Mouse (Mus musculus) layer of hippocampus, adult 9-11 months (tissue): ENCODE measurements at regions not wholly inside any gene's neighbourhood (a gene's known extent, or its start where the extent isn't known, plus 50 kb on each side); places are given as distances from the start of the nearest gene placed in this dataset.
A peak's percentile ranks its signal among the peaks of the same experiment; 100 is the strongest.

Experiments used
- DNase-seq: peaks from one replicate; pipeline ENCODE4 v3.0.0; 2022

DNA sequence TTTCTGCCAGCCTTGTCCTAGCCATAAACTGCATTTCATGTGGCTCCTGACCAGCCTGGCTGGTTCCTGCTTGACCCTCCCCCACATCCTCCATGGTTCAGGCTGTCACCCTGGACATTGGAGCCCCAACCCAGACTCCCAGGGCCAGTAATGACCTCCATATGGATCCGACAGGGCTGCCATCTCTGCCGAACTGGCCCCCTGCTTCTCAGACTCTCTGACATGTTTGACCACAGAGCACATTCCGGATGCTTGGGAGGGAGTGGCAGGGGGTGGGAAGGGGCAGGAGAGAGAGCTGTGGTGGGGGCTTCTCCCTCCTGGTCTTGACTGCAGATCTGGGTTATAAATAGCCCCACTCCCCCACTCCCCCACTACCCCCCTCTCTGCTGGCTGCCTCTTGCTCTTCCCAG lies 59.0 kb upstream of the Actrt2 start:
- DNase-seq = no peak

DNA sequence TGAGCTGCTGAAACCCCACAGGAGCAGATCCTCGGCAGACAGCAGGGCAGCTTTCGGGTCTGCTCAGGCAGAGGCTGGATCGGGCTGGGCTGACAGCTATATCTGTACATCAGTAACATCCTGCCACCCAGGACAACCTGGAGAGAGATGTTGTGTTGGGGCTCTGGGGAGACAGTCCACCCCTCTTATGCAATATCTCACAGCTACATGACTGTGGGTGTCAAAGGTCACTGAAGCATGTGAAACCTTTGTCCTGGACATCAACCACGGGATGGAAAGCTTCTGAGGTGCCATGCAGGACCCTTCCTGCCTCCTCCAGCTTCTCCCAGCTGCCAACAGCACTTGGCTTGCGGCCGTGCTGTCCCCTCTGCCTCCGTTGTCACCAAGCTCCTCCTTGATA lies 60.3 kb upstream of the Actrt2 start:
- DNase-seq = no peak

DNA sequence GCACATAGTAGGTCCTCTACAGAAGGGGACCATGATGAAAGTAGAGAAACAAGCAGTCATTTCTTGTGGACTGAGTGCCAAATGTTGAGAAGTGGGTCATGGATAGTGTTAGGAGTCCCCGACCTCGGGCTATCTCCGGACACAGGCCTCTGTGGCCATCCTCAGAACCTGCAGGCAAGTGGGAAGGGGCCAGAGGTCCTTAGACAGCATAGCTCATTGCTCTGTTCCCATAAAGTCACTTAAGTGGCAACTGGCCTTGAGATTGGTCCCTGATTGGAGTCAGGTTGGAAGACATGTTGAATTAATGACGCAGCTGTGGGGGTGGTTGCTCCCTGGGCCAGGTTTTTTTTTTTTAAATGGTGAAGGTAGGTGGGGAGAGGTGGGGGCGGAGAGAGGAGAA lies 63.0 kb upstream of the Actrt2 start:
- no peak for DNase-seq

DNA sequence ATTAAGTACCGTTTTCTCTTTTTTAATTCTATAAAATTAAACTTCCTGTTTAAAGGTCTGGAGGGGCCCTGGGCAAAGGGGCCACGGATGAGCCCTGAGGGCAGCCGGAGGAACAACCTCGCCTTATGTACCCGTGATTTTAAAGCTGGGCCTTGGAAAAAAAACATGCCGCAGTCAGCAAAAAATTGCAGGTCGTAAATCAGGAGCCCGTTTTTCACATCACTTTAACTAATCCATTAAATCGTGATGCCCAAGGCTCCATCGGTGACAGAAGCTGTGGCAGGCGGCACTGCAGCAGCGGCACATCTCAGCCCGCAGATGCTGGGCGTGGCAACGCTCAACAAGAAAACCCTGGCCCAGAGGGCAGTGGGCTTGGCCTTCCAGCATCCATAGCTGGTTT lies 63.7 kb upstream of the Actrt2 start:
- DNase-seq = no peak

DNA sequence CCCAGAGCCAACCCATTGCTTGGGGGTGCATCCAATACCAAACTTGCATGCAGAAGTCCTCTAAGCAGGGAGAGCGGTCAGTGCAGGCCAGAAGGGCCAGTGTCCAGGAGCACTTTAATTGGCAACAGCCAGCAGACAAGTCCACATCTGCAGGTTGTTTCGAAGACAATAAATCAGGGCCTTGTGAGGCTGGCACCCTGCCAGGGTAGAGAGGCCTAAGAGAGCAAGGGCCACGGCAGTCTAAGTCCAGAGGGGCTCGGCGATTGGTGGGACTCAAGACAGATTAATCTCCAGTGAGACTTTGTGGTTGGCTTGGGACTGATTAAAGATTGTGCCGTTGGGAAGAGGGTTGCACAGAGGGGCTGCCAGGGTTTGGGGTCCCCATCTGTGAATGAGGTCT lies 68.4 kb upstream of the Actrt2 start:
- no peak for DNase-seq

DNA sequence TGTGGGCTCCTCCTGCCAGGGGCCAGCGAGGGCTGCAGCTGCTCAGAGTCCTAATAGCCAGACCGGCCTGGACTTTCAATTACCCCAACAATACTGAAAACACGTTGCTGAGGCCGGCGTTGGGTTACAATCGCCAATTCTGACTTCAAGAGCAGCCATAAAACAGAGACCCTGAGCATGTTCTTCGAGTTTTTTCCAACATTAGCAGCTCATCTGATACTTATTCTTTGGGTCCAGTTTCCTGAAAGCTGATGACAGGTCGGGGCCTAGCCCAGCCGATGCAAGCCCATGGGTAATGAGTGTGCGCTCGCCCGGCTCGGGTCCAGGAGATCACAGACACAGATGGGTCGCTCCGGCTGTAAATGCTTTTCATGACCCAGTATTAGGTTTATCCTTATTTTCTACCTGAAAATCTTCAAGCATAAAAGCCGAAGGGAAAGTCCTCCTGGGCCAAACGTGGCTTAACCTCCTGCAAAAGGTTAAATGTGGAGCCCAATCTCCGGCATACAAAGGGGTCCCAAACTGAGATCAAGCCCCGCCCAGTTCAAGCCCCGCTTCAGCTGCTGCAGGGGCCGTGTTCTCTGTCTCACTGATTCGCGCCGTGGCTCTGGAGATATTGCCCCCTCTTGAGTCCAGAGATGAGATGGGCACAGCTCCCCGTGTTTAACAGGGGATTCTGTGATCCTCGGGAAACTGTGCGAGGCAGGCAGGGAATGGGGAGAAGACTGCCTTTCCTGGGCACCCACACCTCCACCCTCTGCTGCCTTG lies 73.6 kb upstream of the Actrt2 start:
- no peak for DNase-seq

DNA sequence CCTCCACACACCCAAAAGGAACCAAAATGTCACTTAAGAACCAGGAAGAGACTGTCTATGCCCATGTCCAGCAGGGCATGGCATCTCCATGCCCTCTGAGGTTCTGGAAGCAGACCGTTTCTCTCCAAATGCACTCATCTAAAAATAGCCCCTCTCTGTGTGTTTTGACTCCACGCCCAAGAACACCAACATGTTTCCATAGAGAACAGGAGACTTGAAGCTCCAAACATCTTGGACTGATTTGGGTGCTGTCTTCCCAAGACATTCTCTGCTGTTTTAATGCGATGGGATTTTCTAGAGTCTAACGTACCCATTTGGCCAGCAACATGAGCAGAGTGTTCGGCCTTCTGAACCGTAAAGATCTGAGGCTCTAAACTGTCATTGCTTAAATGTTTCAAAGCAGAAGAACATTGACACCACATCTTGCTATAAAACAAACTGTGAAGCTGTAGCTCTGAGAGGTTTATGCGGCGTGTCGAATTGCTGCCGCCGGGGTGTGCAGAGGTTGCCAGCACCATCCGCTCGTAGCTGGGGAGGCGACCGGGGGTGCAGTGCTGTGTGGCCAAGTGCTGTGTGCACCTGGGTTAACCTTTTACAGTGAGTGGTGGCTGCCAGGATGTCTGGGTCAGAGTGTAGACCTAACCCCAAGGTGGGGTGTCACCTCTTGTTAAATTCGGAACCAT lies 78.8 kb upstream of the Actrt2 start:
- no peak for DNase-seq

DNA sequence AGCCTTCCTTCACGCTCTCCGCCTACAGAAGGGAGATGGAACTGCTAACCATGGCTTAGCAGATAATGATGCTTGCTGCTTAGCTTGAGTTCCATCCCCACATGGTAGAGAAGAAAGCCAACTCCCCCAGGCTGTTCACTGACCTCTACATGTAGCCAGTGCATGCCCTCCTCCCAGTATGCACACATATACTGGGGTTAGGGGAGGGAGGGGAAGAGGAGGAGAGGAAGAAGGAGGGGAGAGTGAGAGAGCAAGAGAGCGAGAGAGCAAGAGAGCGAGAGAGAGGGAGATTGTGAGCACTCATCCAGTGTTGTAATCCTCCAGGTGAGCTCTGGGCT lies 79.3 kb upstream of the Actrt2 start:
- no peak for DNase-seq

DNA sequence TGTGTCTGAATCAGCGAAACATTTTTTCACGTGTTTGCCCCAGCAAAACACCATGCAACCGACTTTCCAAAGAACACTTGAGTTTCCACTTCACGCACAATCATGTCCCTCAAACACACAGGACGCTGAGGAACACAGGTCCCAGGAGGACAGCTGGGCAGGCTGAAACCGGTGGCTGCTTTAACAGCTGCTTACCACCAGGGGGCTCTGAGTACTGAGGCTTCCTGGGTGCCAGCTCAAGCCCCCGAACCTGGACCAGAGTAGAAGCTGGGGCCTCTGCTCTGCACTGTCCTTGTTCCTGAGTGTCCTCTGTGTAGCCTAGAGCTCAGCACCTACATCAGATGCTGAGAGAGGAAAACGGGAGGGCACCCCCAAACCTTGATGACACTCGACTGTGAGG lies 81.5 kb upstream of the Actrt2 start:
- no peak for DNase-seq

DNA sequence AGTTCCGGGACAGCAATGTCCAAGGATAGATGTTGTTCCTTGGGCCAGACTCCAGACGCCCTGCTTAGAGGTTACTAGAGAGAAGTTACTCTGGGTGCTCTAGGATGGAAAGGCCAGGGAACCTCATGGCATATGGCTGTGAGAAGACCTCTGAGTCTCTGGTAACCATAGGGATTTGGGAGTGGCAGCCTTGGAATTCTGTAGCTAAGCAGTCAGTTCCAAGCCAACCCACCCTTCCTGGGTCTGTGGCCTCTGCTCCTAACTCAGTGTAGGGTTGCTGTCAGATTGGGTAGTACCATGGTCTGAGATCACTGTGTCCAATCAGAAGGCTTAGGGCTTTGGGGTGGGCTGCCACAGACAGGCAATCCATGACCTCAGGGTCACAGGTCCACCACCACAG lies 82.3 kb upstream of the Actrt2 start:
- no peak for DNase-seq

DNA sequence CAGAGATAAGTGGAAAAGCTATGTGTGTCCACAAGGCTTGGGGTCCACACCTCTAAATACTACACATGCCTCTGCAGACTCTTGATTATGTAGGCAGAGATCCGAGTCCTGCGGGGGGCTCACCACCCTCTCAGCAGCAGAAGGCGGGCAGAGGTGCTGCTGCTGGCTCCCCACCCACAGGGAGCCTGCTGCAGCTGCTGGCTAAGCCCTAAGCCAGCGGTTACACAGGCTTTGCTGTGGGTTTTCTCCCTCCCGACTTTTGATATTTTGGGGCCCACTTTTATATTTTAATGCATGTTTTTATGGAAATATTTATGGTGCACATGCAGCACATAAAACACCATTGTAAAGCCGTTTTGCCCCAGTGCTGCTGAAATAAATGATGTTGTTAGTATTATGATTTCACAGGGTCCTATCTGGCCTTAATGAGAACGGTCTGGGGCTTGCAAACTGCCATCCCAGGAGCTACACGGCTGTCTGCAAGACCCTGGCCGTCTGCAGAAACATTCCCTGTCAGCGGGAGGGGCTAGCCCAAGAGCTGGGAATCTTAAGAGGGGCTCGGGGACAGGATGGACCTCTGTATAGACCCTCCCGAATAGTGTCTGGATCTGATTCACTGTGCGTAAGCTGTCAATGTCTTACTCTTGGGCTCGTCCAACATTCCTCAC lies 82.9 kb upstream of the Actrt2 start:
- DNase-seq = no peak

DNA sequence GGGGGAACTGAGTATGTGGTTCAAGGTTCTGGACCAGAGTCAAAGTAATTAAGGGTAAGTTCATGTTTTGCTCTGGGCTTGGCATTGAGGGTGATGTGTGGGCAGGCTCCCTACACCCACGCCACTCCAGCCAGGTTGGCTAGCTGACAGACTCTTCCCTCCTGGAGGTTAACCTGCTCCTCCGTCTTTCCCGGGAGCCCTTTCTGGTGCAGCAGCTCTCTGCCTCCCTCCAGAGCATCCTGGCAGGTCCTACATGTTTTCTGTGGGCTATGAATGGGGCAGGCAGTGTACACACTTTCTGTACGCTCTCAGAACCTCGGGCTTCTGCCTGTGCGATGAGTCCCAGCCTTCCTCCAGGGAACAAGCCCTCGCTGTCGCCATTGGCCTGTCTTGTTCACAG lies 82.8 kb upstream of the Ttc34 start:
- no peak for DNase-seq

DNA sequence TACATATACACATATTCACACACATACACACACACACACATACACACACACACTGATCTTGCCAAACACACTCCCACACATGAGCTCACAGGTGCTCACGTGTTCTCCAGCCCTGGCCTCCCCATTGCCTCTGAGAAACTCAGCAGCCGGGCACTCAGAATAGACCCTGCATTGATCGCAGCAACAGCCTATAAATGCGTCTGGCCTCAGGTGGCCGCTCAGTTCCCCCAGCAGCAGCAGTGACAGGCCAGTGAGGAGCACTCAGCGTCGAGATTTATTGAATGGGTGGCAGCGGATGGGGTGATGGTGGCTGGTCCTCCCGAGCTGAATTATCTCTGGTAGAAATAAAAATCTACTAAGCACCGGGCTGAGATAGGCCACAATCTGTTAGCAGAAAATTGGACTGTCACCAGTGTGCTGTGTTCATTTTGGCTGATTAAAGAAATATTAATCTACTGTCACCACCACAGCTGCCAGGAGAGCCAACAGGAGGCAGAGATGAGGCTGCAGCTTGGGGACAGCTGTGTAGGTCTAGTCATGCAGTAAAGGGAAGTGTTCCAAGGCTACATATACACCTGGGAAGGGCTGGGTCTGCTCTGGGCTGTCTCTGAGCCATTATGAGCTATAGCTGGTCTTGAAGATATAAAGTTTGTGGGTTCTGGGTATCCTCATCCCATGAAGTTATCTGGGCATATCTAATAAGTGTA lies 80.4 kb upstream of the Ttc34 start:
- peak; percentile 10 for DNase-seq

DNA sequence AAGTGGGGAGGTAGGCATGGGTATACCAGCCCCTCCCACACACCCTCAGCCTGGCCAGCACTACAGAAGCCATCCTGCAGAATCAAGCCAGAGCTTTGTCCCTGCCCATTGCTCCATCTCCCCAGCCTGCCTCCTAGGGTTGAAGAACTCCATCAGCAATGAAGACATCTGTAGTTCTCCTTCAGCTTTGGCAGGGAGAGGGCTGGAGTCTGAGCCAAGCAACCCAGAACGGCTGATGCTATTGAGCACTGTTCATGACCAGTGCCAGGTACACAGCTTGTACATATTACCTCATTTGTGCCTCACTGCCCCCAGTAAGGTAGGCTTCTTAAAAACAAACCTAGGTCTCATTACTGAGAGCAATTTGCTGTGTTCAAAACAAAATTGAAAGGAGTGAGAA lies 77.4 kb upstream of the Ttc34 start:
- DNase-seq = peak; percentile 17

DNA sequence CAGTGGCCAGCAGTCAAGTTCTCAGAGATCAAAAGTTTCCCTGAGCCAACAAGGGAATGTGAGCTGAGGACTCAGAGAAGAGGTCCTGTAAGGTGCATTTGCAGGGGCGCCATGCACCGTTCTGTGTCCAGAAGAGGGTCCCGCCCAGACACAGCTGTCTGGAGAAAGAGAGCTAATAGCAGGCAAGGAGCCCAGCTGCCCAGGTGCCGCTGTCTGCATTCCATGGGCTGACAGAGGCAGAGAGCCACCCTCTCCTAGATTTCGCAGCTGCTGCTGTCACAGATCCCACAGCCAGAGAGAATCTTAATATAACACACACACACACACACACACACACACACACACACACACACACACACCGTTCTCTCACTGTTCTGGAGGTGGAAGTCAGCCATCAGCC lies 73.0 kb upstream of the Ttc34 start:
- no peak for DNase-seq

DNA sequence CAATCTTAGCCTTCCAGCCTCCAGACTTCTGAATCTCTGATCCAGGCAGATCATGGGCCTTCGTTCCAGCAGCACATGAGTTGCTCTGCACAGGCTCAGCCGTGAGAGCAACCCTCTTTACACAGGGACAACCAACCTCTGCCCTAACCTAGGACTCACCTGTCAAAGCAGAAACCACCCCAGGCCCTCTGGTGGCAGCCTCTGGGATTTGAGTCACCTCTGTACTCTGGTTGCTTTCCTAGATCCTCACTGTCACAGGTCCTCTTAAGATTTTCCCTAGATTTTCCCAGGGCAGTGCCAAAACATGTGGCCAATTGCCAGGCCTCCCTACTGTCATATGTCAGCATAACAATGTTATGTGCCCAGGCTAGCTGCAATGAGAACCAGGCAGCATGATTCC lies 71.1 kb upstream of the Ttc34 start:
- DNase-seq = no peak

DNA sequence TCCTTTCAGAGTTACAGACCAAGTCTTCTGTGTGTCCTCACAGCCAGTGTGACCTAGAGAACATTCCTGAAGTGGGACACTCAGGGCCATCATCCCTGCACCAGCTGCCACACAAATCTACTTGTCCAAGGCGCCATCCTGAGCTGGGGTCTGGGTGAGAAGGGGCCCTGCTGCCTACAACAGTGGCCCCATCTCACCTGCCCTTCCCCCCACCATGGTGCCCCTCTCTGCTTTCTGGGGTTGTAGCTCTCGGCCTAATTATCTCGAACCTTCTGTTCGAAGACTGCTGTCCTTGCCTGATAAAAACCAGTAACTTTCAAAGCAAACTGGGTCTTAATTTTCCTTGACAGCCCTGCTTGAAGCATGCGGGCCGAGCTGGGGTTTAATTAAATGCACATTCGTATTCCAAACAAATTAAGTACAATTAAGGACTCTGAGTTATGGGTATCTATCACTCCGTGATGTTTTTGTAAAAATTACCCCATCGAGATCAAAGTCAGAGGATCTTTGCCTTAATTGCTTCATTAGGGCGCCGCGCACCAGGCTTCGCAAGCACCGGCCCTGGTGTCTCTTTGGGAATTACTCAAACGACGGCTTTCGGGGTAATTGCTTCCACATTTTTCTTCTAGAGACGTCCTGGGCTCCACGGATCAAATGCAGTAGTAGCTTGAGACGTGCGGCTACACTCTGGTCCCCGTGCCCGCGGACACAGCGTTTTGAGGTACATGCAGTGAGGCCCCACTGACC lies 65.8 kb upstream of the Ttc34 start:
- DNase-seq = no peak

DNA sequence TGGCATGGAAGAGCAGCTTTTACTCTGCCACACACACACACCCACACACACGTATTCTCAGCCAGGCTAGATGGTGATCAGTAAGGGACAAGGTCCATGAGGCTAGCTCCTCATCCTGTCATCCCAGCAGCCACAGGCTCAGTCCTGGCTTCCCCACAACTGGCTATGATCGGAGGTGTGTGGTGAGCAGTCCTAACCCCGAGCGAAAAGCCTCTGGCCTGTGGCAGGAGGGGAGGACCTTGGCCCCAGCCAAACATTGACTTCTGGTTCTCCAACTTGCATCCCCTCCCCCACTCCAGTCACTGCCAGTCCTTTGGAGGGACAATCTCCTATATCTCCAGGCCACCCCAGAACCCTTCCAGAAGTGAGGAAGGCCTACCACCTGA lies 65.2 kb upstream of the Ttc34 start:
- no peak for DNase-seq

DNA sequence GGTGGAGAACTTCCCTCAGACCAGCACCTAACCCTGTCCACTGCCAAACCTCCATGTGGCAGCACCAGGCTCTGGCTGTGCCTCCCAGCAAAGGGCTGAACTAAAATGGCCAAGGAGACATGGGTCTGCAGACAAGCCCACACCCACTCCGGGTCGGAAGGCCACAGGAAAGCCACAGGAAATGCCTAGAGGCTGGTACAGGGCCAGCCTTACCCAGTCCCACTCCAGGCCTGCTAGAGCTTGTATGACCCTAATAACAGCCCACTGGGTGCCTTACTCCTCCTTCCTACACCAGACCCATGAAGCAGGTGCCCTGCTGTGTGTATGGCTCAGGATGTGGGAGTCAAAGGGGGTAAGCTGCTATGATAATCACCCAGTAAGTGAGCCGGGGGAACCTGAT lies 63.4 kb upstream of the Ttc34 start:
- DNase-seq = no peak

DNA sequence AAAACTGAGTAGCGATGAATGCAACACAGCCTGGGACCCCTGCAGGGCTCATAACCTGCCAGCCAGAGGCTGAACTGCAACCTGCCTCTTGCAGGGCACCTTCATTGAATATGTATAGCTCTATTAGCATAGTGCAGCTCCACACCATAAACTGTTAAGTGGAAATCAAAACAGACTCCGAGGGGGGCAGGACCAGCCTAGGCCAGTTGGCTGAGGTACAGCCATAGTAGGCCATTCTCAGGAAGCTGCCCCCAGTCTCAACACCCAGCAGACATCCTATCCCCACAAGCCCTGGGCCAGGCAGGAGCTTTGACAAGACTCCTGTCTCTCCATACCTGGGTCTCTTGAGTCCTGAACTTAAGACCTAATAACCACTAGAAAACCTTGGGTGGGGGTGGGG lies 62.9 kb upstream of the Ttc34 start:
- DNase-seq = no peak

DNA sequence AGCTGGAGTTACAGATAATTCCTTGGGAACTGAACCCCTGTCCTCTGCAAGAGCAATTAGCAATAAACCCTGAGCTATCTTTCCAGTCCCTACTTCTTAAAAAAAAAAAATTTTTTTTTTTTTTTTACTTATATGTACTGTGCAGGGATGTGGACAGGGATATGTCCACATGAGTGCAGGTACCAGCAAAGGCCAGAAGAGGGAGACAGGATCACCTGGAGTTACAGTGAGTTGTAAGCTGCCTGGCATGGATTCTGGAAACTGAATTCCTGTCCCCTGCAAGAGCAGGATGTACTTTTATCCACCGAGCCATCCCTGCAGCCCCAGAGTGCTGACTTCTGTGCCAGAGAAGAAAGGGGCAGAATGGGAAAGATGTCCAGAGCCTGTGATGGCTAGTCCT lies 58.4 kb upstream of the Ttc34 start:
- no peak for DNase-seq

DNA sequence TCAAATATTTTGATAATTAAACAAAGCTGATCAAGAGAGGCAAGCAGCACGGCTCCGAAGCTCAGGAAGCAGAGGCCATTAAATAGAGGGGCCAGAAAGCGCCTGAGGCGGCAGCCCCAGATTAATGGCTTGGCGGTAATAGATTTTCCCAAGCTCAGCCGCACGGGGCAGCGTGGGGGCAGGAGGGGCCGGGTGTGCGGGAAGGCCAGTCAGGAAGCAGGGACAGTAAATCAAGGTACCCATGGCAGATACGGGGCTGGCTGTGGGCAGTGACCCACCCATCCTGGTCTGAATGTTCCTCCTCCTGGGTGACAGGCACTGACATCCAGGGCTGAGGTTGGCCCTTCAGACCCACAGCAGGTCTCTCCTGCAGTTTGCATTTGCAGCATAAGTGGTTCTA lies 55.9 kb upstream of the Ttc34 start:
- no peak for DNase-seq

DNA sequence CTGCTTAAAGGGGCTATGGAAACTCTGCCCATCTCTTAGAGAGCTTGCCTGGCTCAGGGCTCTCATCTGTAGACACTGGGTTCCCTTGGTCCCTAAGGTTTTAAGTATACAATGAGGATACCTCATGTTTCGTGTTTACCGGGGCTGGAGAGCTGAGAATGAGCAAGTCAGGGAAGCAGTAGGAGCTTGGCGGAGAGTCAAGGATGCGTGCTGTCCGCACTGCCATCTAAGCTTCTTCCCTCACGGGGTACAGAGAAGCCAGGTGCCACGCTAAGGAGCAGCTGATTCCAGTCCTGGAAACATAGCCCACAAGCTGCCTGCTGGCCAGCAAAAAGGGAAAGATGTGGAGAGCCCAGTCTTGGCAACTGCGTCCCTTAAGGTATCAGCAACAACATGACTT lies 55.0 kb upstream of the Ttc34 start:
- no peak for DNase-seq
